Mouse (Mus musculus) heart, postnatal 0 days (tissue): ENCODE measurements at regions not wholly inside any gene's neighbourhood (a gene's known extent, or its start where the extent isn't known, plus 50 kb on each side); places are given as distances from the start of the nearest gene placed in this dataset.
A peak's percentile ranks its signal among the peaks of the same experiment; 100 is the strongest.

ENCODE experiments used
- ATAC-seq: fragments of 200-750 bp; cut with Nextera tagmentation; 2 replicates; pipeline ENCODE4 v1.8.0; 2017; ENCODE audit warnings: low read depth, moderate number of reproducible peaks, moderate library complexity; ENCODE audit not compliant: insufficient read depth
- DNase-seq: peaks from one replicate; pipeline ENCODE4 v3.0.0-alpha.2; 2016; ENCODE audit warnings: low spot score
- H3K27ac ChIP-seq: fragments of 300-500 bp; sonication (generic); 2 replicates; pipeline ENCODE4 v1.5.1; 2014; ENCODE audit warnings: low read depth, mild to moderate bottlenecking
- H3K27me3 ChIP-seq: fragments of 300-500 bp; sonication (generic); 2 replicates; pipeline ENCODE4 v1.6.1; 2014; ENCODE audit warnings: low read length, mixed read lengths; ENCODE audit not compliant: control insufficient read depth, insufficient read depth
- H3K36me3 ChIP-seq: fragments of 300-500 bp; sonication (generic); replicated peaks from 2 replicates; pipeline ENCODE4 v1.6.1; 2014; ENCODE audit warnings: low read length, mixed read lengths; ENCODE audit not compliant: control insufficient read depth, insufficient read depth
- H3K4me1 ChIP-seq: fragments of 300-500 bp; sonication (generic); 2 replicates; pipeline ENCODE4 v1.6.1; 2014; ENCODE audit warnings: antibody characterized with exemption; ENCODE audit not compliant: control insufficient read depth, insufficient read depth
- H3K4me2 ChIP-seq: fragments of 300-500 bp; sonication (generic); 2 replicates; pipeline ENCODE4 v1.6.1; 2014; ENCODE audit warnings: low read depth, mild to moderate bottlenecking, low read length, moderate library complexity
- H3K4me3 ChIP-seq: fragments of 300-500 bp; sonication (generic); 2 replicates; pipeline ENCODE4 v1.5.1; 2014; ENCODE audit warnings: low read depth, low read length
- H3K9ac ChIP-seq: fragments of 300-500 bp; sonication (generic); replicated peaks from 2 replicates; pipeline ENCODE4 v1.6.1; 2014; ENCODE audit warnings: low read depth, low read length, mixed read lengths
- H3K9me3 ChIP-seq: fragments of 300-500 bp; sonication (generic); replicated peaks from 2 replicates; pipeline ENCODE4 v1.6.1; 2016; ENCODE audit warnings: low read length; ENCODE audit not compliant: control insufficient read depth
- CTCF ChIP-seq: IDR thresholded peaks from 2 replicates; pipeline ENCODE4 v1.5.1; 2016; ENCODE audit warnings: antibody characterized with exemption, control low read depth, low read depth
- EP300 ChIP-seq: IDR thresholded peaks from 2 replicates; pipeline ENCODE4 v1.6.1; 2016; ENCODE audit warnings: antibody characterized with exemption, low read depth
- WGBS: fragments of 180-500 bp; shearing (Covaris S2); extraction: QIAGEN DNeasy Blood & Tissue Kit; methylation state at CpG from one replicate; pipeline ENCODE4 v1.1.7; 2014; 5-methylcytosine and 5-hydroxymethylcytosine counted together

DNA sequence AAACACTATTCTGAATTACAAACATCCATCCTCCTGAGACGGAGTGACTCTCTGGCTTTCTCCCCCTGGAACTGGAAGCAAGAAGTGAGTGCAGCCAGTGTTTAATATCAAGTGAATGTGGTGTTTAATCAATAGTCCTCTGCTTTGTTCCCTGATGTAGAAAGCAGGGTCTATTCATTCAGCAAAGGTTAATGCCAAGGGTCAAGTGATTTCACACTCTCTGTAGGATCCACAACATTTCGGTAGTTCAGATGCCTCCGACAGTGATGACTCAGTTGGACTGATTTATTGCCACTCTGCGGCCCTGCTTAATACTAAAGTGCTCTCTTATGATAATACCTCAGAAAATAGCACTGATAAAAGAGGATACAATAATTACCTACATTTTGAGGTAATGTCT is 235.6 kb upstream of the Arrdc3 start:
- ATAC-seq (no peak), DNase-seq (no peak)
- no peak for TF ChIP-seq EP300
- no peak for TF ChIP-seq CTCF
- Histone ChIP-seq H3K36me3 (no peaks in the 10 kb centered on the region), H3K4me1 (no peaks in the 10 kb centered on the region), H3K4me3 (no peak overlapping the region), H3K27ac (no peak overlapping the region), H3K9me3 (no peaks in the 10 kb centered on the region), H3K4me2 (no peak overlapping the region), H3K27me3 (no peaks in the 10 kb centered on the region), H3K9ac (no peak overlapping the region)
- 71% methylated on average over 4 of the region's 4 CpGs for WGBS

DNA sequence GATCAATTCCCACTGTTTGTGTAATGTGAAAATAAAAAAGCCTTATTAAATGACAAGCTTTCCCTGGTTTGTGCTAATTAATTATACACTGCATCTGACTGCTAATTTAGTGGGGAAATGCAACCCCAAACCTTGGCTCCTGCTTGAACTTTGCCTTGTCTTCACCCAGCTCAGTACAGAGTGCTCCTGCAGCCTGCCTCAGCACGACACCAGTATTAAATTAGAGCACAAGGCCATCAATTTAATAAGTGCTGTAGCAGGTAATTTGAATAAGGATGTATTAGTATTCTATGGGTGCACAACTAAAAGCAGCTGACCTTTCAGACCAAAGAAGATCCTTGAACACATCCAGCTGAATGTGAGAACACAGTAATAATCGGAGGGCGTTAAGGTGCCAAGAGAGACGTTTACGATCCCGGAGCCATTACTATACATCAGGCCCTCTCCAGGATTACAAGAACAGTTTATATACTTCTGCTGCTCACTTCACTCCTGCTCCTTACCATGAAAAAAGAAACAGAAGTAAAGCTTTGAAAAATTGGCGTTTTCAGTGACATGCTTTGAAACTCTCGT is 230.1 kb upstream of the Arrdc3 start:
- 84% methylated on average over 8 of the region's 8 CpGs for WGBS
- no peak overlapping the region for H3K9ac ChIP-seq
- H3K4me2 ChIP-seq: no peak overlapping the region
- no peak for TF ChIP-seq CTCF
- no peak for TF ChIP-seq EP300
- no peak for ATAC-seq
- no peaks in the 10 kb centered on the region for H3K36me3 ChIP-seq
- no peak for DNase-seq
- H3K9me3 ChIP-seq: no peaks in the 10 kb centered on the region
- no peak overlapping the region for H3K4me3 ChIP-seq
- H3K27me3 ChIP-seq: no peaks in the 10 kb centered on the region
- no peak overlapping the region for H3K27ac ChIP-seq
- no peaks in the 10 kb centered on the region for H3K4me1 ChIP-seq

DNA sequence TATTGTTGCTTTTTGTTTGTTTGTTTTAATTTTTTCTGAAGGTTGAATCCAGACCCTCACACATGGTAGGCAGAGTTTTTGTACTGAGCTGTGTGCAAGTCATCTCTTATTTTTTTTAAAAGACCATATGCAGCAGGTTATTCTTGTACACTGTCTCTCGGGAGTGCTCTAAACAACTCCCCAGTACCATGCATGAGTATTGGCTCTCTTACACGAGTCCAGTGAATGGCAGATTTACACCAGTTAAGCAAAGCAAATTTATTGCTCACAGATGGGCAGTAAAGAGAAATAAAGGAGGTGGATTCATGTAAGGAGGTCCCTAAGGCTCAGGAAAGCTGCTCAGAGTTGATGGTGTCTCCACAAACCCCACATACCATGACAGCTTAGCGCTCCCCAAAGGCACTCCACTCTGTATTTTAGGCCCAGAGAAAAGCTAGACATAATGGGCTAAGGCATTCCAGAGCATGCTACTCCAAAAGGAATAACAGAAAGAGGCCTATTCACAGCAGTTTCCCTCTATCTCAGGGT is 216.9 kb upstream of the Arrdc3 start:
- TF ChIP-seq CTCF: no peak
- no peak for TF ChIP-seq EP300
- Histone ChIP-seq H3K9me3 (no peaks in the 10 kb centered on the region), H3K27me3 (no peaks in the 10 kb centered on the region), H3K4me3 (no peak overlapping the region), H3K36me3 (no peaks in the 10 kb centered on the region), H3K27ac (no peak overlapping the region), H3K4me1 (no peaks in the 10 kb centered on the region), H3K9ac (no peak overlapping the region), H3K4me2 (no peak overlapping the region)
- WGBS: 64% methylated on average over 3 of the region's 3 CpGs
- DNase-seq: no peak
- no peak for ATAC-seq

DNA sequence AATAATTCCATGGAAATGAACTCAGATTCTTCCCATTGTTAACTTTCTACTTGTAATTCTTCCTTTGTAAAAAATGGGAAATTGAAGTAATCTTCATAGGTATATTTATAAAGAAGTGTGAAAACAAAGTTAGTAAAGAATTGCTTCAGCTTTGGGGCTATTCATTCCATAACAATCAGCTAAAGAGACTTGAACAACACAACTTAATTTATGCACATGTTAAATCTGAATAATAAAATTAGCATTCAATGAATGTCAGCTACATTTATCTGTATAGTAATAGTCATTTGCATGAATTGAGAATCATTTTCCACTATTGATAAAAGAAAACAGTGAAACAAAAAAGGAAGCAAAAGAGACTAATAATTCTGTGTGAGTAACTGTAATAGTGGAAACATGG is 193.3 kb upstream of the Arrdc3 start:
- no peak overlapping the region for H3K4me2 ChIP-seq
- H3K27ac ChIP-seq: no peak overlapping the region
- no peaks in the 10 kb centered on the region for H3K36me3 ChIP-seq
- H3K4me1 ChIP-seq: no peaks in the 10 kb centered on the region
- no peaks in the 10 kb centered on the region for H3K27me3 ChIP-seq
- ATAC-seq (no peak), DNase-seq (no peak)
- H3K9ac ChIP-seq: no peak overlapping the region
- no peak for TF ChIP-seq CTCF
- TF ChIP-seq EP300: no peak
- H3K9me3 ChIP-seq: no peaks in the 10 kb centered on the region
- H3K4me3 ChIP-seq: no peak overlapping the region

- H3K9ac ChIP-seq: no peak overlapping the region
- WGBS: 61% methylated on average over 4 of the region's 4 CpGs
- ATAC-seq (no peak), DNase-seq (no peak)
- H3K27ac ChIP-seq: 0 out of 2 replicates have a peak overlapping the region, but pooled peaks have one; percentile 43
- TF ChIP-seq CTCF (no peak), EP300 (no peak)
- no peak overlapping the region for H3K4me3 ChIP-seq
- no peaks in the 10 kb centered on the region for H3K27me3 ChIP-seq
- no peaks in the 10 kb centered on the region for H3K9me3 ChIP-seq
- H3K36me3 ChIP-seq: no peaks in the 10 kb centered on the region
- H3K4me1 ChIP-seq: no peaks in the 10 kb centered on the region
- no peak overlapping the region for H3K4me2 ChIP-seq
Observed at GRCm38 (mm10) chr13:80690654-80691386, 192.4 kb upstream of the Arrdc3 start.
